Mouse (Mus musculus) intestine, embryonic 14.5 days (tissue): ENCODE measurements at regions not wholly inside any gene's neighbourhood (a gene's known extent, or its start where the extent isn't known, plus 50 kb on each side); places are given as distances from the start of the nearest gene placed in this dataset.
"Not testable (repeated sequence)": the region's sequence is repeated elsewhere in the genome, so short reads cannot be mapped to it uniquely, and the experiment has no call there.

ENCODE experiments used
- ATAC-seq: fragments of 200-750 bp; cut with Nextera tagmentation; replicated peaks from 2 replicates; pipeline ENCODE4 v1.8.0; 2017; ENCODE audit warnings: low read depth, moderate number of reproducible peaks, moderate TSS enrichment, moderate library complexity; ENCODE audit not compliant: low FRiP score, low TSS enrichment
- DNase-seq: peaks from one replicate; pipeline ENCODE4 v3.0.0-alpha.2; 2018; ENCODE audit warnings: low spot score
- H3K27ac ChIP-seq: fragments of 300-500 bp; sonication (generic); 2 replicates; pipeline ENCODE4 v1.5.1; 2014; ENCODE audit warnings: low read depth, mild to moderate bottlenecking, control low read depth
- H3K27me3 ChIP-seq: fragments of 300-500 bp; sonication (generic); replicated peaks from 2 replicates; pipeline ENCODE4 v1.6.1; 2014; ENCODE audit warnings: low read length, control low read depth; ENCODE audit not compliant: control insufficient read depth, insufficient read depth
- H3K36me3 ChIP-seq: fragments of 300-500 bp; sonication (generic); 2 replicates; pipeline ENCODE4 v1.6.1; 2014; ENCODE audit warnings: low read length, control low read depth; ENCODE audit not compliant: control insufficient read depth, insufficient read depth
- H3K4me1 ChIP-seq: fragments of 300-500 bp; sonication (generic); replicated peaks from 2 replicates; pipeline ENCODE4 v1.6.1; 2014; ENCODE audit warnings: low read length, control low read depth, mixed read lengths; ENCODE audit not compliant: control insufficient read depth, insufficient read depth
- H3K4me2 ChIP-seq: fragments of 300-500 bp; sonication (generic); 2 replicates; pipeline ENCODE4 v1.6.1; 2014; ENCODE audit warnings: low read length
- H3K4me3 ChIP-seq: fragments of 300-500 bp; sonication (generic); 2 replicates; pipeline ENCODE4 v1.5.1; 2014; ENCODE audit warnings: low read depth, low read length, control low read depth, mixed read lengths
- H3K9ac ChIP-seq: fragments of 300-500 bp; sonication (generic); 2 replicates; pipeline ENCODE4 v1.6.1; 2014; ENCODE audit warnings: mild to moderate bottlenecking, low read length
- H3K9me3 ChIP-seq: fragments of 300-500 bp; sonication (generic); 2 replicates; pipeline ENCODE4 v1.6.1; 2016; ENCODE audit warnings: low read length, control low read depth; ENCODE audit not compliant: control insufficient read depth
- WGBS: fragments of 180-500 bp; shearing (Covaris S2); extraction: QIAGEN DNeasy Blood & Tissue Kit; methylation state at CpG from one replicate; pipeline ENCODE4 v1.1.7; 2014; 5-methylcytosine and 5-hydroxymethylcytosine counted together

GRCm38 (mm10) chr12:40898414-40899027 lies 125.4 kb upstream of the Immp2l start:
- whole genome bisulfite sequencing = 61% methylated on average over 8 of the region's 8 CpGs
- no peak for ATAC-seq
- no peak overlapping the region for H3K4me2 ChIP-seq
- H3K27ac ChIP-seq = no peak overlapping the region
- H3K9me3 ChIP-seq = no peaks in the 10 kb centered on the region
- no peaks in the 10 kb centered on the region for H3K4me1 ChIP-seq
- no peaks in the 10 kb centered on the region for H3K27me3 ChIP-seq
- H3K36me3 ChIP-seq = no peaks in the 10 kb centered on the region
- DNase-seq = no peak
- no peak overlapping the region for H3K9ac ChIP-seq
- no peak overlapping the region for H3K4me3 ChIP-seq

GRCm38 (mm10) chr12:40905650-40906338 lies 118.1 kb upstream of the Immp2l start:
- no peaks in the 10 kb centered on the region for H3K27me3 ChIP-seq
- H3K36me3 ChIP-seq = no peaks in the 10 kb centered on the region
- DNase-seq (no peak), ATAC-seq (no peak)
- H3K4me2 ChIP-seq = no peak overlapping the region
- H3K9ac ChIP-seq = no peak overlapping the region
- no peaks in the 10 kb centered on the region for H3K9me3 ChIP-seq
- 78% methylated on average over 1 of the region's 1 CpGs for WGBS
- H3K4me3 ChIP-seq = no peak overlapping the region
- H3K27ac ChIP-seq = no peak overlapping the region
- H3K4me1 ChIP-seq = no peaks in the 10 kb centered on the region

- no peak for ATAC-seq
Measured at GRCm38 (mm10) chr12:40906807-40907206, 117.1 kb upstream of the Immp2l start.

GRCm38 (mm10) chr12:40908809-40909795 lies 114.8 kb upstream of the Immp2l start:
- no peaks in the 10 kb centered on the region for H3K4me1 ChIP-seq
- H3K36me3 ChIP-seq = no peaks in the 10 kb centered on the region
- 48% methylated on average over 9 of the region's 9 CpGs for WGBS
- H3K27me3 ChIP-seq = no peaks in the 10 kb centered on the region
- H3K27ac ChIP-seq = no peak overlapping the region
- no peak overlapping the region for H3K4me2 ChIP-seq
- DNase-seq (no peak), ATAC-seq (no peak)
- H3K9ac ChIP-seq = no peak overlapping the region
- H3K9me3 ChIP-seq = no peaks in the 10 kb centered on the region
- H3K4me3 ChIP-seq = no peak overlapping the region

More at GRCm38 (mm10) chr12:40906807-40907206, 117.1 kb upstream of the Immp2l start:
- H3K9ac ChIP-seq = no peak overlapping the region
- H3K4me2 ChIP-seq = no peak overlapping the region
- H3K4me3 ChIP-seq = no peak overlapping the region
- H3K27me3 ChIP-seq = no peaks in the 10 kb centered on the region
- DNase-seq = peak; percentile 63
- no peaks in the 10 kb centered on the region for H3K36me3 ChIP-seq
- H3K4me1 ChIP-seq = no peaks in the 10 kb centered on the region
- no peaks in the 10 kb centered on the region for H3K9me3 ChIP-seq
- H3K27ac ChIP-seq = no peak overlapping the region
- WGBS = 77% methylated on average over 2 of the region's 2 CpGs

- DNase-seq (peak; percentile 52), ATAC-seq (peak; percentile 68)
- WGBS = 82% methylated on average over 3 of the region's 3 CpGs
Measured at GRCm38 (mm10) chr12:40917486-40917885, 106.4 kb upstream of the Immp2l start.

GRCm38 (mm10) chr12:40921988-40922387 lies 101.9 kb upstream of the Immp2l start:
- ATAC-seq = no peak
- Histone ChIP-seq H3K36me3 (no peaks in the 10 kb centered on the region), H3K4me3 (no peak overlapping the region), H3K27me3 (no peaks in the 10 kb centered on the region), H3K27ac (no peak overlapping the region), H3K4me1 (no peaks in the 10 kb centered on the region), H3K9ac (no peak overlapping the region), H3K9me3 (peaks cover 6% of the 10 kb centered on the region; the same call in 1 of the 2 replicates), H3K4me2 (no peak overlapping the region)
- DNase-seq = no peak
- 73% methylated on average over 1 of the region's 1 CpGs for WGBS

More at GRCm38 (mm10) chr12:40917486-40917885, 106.4 kb upstream of the Immp2l start:
- Histone ChIP-seq H3K27me3 (no peaks in the 10 kb centered on the region), H3K36me3 (no peaks in the 10 kb centered on the region), H3K4me1 (no peaks in the 10 kb centered on the region), H3K4me2 (no peak overlapping the region), H3K9ac (no peak overlapping the region), H3K27ac (no peak overlapping the region), H3K9me3 (peaks cover 1% of the 10 kb centered on the region; the same call in 1 of the 2 replicates), H3K4me3 (no peak overlapping the region)

GRCm38 (mm10) chr12:40926681-40927080 lies 97.2 kb upstream of the Immp2l start:
- H3K36me3 ChIP-seq = no peaks in the 10 kb centered on the region
- H3K4me1 ChIP-seq = no peaks in the 10 kb centered on the region
- H3K27me3 ChIP-seq = no peaks in the 10 kb centered on the region
- H3K4me3 ChIP-seq = no peak overlapping the region
- WGBS = 83% methylated on average over 1 of the region's 1 CpGs
- no peak for ATAC-seq
- no peak overlapping the region for H3K4me2 ChIP-seq
- no peak overlapping the region for H3K9ac ChIP-seq
- no peak for DNase-seq
- H3K9me3 ChIP-seq = peaks cover 6% of the 10 kb centered on the region; the same call in 1 of the 2 replicates
- no peak overlapping the region for H3K27ac ChIP-seq

- not testable (repeated sequence) for H3K9me3 ChIP-seq, DNase-seq, ATAC-seq, H3K4me3 ChIP-seq, H3K9ac ChIP-seq, H3K27ac ChIP-seq, H3K4me2 ChIP-seq, H3K36me3 ChIP-seq, H3K27me3 ChIP-seq, H3K4me1 ChIP-seq
- 79% methylated on average over 1 of the region's 1 CpGs for WGBS
Measured at GRCm38 (mm10) chr12:40929409-40929808, 94.5 kb upstream of the Immp2l start.
